Mouse (Mus musculus): ENCODE data around the gene Fpr2. TPM values are rescaled to one million over a fixed set of nuclear protein-coding genes. Genes with fewer than 3 reads are reported as not detected.

Gene Fpr2
- polyA plus RNA-seq (2017; shearing (Covaris generic)) = not detected

GRCm38 (mm10) chr17:17887774-17888248, at the start of gene Fpr2, which contains the start of gene Fpr3:
TSS of gene Fpr2 (plus strand) at chr17:17887824.
TSS of gene Fpr3 (plus strand) at chr17:17887852.

GRCm38 (mm10) chr17:17855064-17855838, 32.4 kb upstream of the Fpr2 start, which contains the start of gene Has1:
TSS of gene Has1 (minus strand) at chr17:17855205.

GRCm38 (mm10) chr17:17883840-17884239, 3.8 kb upstream of the Fpr2 start, which contains the start of gene Fpr1:
TSS of gene Fpr1 (minus strand) at chr17:17883940.

Other genes starting within 250 kb of the Fpr2 start
- 0.13 TPM for gene Vmn2r90, start 184.1 kb upstream of the Fpr2 start, polyA plus RNA-seq (2017; shearing (Covaris generic))
- 2.9 TPM for gene Spaca6, start 60.7 kb upstream of the Fpr2 start, polyA plus RNA-seq (2017; shearing (Covaris generic))
- gene Has1, start 32.6 kb upstream of the Fpr2 start, polyA plus RNA-seq (2017; shearing (Covaris generic)) = not detected
- gene Fpr1, start 3.9 kb upstream of the Fpr2 start, polyA plus RNA-seq (2017; shearing (Covaris generic)) = 1.7 TPM
- not detected for gene Fpr3, start within 50 bp of the Fpr2 start, polyA plus RNA-seq (2017; shearing (Covaris generic))
- not detected for gene Fpr-rs4, start 133.9 kb downstream of the Fpr2 start, polyA plus RNA-seq (2017; shearing (Covaris generic))
- gene Vmn2r124, start 161.6 kb downstream of the Fpr2 start, polyA plus RNA-seq (2017; shearing (Covaris generic)) = not detected
- not detected for gene Vmn2r91, start 197.2 kb downstream of the Fpr2 start, polyA plus RNA-seq (2017; shearing (Covaris generic))